Mouse (Mus musculus) T-helper 2 cell (primary cell): Measurements from ENCODE around the gene Prim1.
"Not testable (repeated sequence)": the region's sequence is repeated elsewhere in the genome, so short reads cannot be mapped to it uniquely, and the experiment has no call there.

ENCODE experiments used
- in situ Hi-C: fragments of 300-600 bp; cut with MboI, MseI; formaldehyde crosslinking; loops from one replicate; pipeline ENCODE4 v1.15.1; 2025; ENCODE audit warnings: high pct_unique_total_duplicates

The Prim1 gene

GRCm38 (mm10) chr10:128037921-128038320, 23.0 kb downstream of the Prim1 start:
- in situ Hi-C loops = no loop called here

GRCm38 (mm10) chr10:128039167-128039566, 24.2 kb downstream of the Prim1 start:
- in situ Hi-C loops = no loop called here

- in situ Hi-C loops = no loop called here
These were observed 24.9 kb downstream of the Prim1 start for GRCm38 (mm10) chr10:128039858-128040257.

GRCm38 (mm10) chr10:128040293-128040692, 25.3 kb downstream of the Prim1 start:
- in situ Hi-C loops = no loop called here

- in situ Hi-C loops = no loop called here
These were observed 26.7 kb downstream of the Prim1 start for GRCm38 (mm10) chr10:128041636-128042035.

GRCm38 (mm10) chr10:128042466-128042865, 27.5 kb downstream of the Prim1 start:
- in situ Hi-C loops = no loop called here

GRCm38 (mm10) chr10:128043041-128043835, 28.3 kb downstream of the Prim1 start:
- in situ Hi-C loops = no loop called here

GRCm38 (mm10) chr10:128048157-128048556, 33.2 kb downstream of the Prim1 start:
- in situ Hi-C loops = no loop called here

- in situ Hi-C loops = no loop called here
These were observed 34.8 kb downstream of the Prim1 start for GRCm38 (mm10) chr10:128049741-128050140.

- in situ Hi-C loops = no loop called here
These were observed 35.4 kb downstream of the Prim1 start for GRCm38 (mm10) chr10:128050355-128050754.

GRCm38 (mm10) chr10:128051589-128051988, 36.6 kb downstream of the Prim1 start:
- in situ Hi-C loops = no loop called here

- in situ Hi-C loops = not testable (repeated sequence)
These were observed 37.2 kb downstream of the Prim1 start for GRCm38 (mm10) chr10:128052136-128052535.

GRCm38 (mm10) chr10:128053001-128053400, 38.0 kb downstream of the Prim1 start:
- in situ Hi-C loops = no loop called here

GRCm38 (mm10) chr10:128058184-128058583, 43.2 kb downstream of the Prim1 start:
- in situ Hi-C loops = no loop called here

- in situ Hi-C loops = no loop called here
These were observed 43.7 kb downstream of the Prim1 start, which contains the start of gene Ptges3 for GRCm38 (mm10) chr10:128058601-128059151. Ptges3 (plus strand) TSS chr10:128058954.

GRCm38 (mm10) chr10:128059207-128059981, 44.4 kb downstream of the Prim1 start:
- in situ Hi-C loops = no loop called here

- in situ Hi-C loops = no loop called here
These were observed 46.1 kb downstream of the Prim1 start for GRCm38 (mm10) chr10:128061109-128061508.

GRCm38 (mm10) chr10:128062221-128062989, 47.4 kb downstream of the Prim1 start:
- in situ Hi-C loops = no loop called here

- in situ Hi-C loops = no loop called here
These were observed 51.1 kb downstream of the Prim1 start for GRCm38 (mm10) chr10:128066072-128066471.

- in situ Hi-C loops = no loop called here
These were observed 54.2 kb downstream of the Prim1 start for GRCm38 (mm10) chr10:128069201-128069600.

- in situ Hi-C loops = not testable (repeated sequence)
These were observed 55.5 kb downstream of the Prim1 start for GRCm38 (mm10) chr10:128070432-128070831.

- in situ Hi-C loops = not testable (repeated sequence)
These were observed 63.3 kb downstream of the Prim1 start for GRCm38 (mm10) chr10:128078269-128078668.
